Mouse (Mus musculus) retina, postnatal 7 days (tissue): ENCODE measurements around the gene Hsf4.
"Not testable (repeated sequence)": the region's sequence is repeated elsewhere in the genome, so short reads cannot be mapped to it uniquely, and the experiment has no call there.

ENCODE experiments used
- DNase-seq: peaks from one replicate; pipeline ENCODE4 v3.0.0-alpha.2; 2012; ENCODE audit warnings: low read depth, low spot score

Gene Hsf4

DNA sequence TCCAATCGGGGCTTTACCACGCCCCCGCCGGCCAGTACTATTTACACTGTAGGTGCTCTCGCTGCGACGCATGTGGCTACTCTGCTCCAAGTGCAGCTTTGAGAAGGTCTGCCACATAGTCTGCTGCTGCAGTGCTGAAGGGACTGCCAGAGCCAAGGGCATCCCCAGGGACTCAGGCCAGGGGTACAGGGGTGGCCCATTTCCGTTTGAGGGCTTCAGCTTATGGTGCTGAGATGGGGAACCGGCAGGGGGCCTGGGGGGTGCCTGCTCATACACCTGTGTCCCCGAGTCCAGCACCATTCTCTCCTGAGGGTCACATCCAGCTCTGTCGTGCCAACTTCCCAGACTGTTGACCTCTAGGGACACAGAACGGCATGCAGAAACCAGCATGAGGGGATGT lies 15.9 kb downstream of the Hsf4 start:
- no peak for DNase-seq

- DNase-seq: no peak
These were observed 17.3 kb downstream of the Hsf4 start for GRCm38 (mm10) chr8:105286907-105287306.

DNA sequence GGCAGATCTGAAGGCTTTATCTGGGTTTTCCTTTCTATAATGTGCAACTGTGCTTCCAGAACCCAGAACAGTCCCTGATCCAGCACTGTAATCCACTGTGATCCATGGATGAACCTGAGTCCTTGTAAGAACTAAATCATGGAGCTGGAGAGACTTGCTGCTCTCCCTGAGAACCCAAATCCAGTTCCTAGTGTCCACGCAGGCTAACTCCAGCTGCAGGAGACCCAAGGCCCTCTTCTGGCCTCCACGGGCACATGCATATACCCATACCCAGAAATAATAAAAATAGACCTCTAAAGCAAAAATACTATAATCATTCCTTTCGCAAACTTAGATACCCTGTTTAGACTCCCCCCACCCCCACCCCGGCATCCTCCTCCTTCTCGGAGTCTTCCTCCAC lies 18.6 kb downstream of the Hsf4 start:
- DNase-seq: no peak

DNA sequence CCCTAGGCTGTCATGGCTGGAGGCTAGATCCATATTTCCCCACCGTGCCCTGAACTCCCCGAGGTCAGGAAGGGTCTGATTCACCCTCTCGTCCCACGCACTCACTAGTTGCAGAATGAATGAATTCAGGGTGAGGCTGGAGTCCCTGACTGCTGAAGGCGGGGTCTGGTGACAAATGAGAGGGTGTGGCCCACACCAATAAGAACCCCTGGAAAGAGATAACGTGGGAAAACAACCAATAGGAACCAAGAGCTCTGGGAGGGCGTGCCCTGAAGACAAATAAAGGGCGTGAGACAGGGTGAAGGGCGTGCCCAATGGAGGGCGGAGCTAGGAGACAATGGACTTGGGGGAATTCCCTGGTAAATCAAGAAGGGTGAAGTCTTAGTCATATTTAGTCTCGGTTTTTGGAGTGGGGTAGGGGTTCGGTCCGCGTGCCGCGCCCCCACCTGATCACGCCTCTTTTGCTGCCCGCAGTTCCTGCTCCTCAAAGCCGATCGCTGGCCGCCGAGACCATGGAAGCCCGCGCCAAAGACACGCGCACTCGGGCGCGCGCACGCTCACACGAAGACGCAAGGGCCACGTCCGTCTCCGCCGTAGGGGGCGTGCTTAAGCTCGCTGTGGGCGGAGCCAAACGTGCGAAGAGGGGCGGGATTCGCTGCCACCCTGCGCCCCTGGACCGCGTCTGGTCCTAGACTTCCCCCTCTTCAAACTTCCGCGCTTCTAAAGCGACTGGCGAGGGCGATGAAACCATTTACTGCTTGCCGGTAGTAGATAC lies 19.5 kb downstream of the Hsf4 start:
- DNase-seq: peak; percentile 94

DNA sequence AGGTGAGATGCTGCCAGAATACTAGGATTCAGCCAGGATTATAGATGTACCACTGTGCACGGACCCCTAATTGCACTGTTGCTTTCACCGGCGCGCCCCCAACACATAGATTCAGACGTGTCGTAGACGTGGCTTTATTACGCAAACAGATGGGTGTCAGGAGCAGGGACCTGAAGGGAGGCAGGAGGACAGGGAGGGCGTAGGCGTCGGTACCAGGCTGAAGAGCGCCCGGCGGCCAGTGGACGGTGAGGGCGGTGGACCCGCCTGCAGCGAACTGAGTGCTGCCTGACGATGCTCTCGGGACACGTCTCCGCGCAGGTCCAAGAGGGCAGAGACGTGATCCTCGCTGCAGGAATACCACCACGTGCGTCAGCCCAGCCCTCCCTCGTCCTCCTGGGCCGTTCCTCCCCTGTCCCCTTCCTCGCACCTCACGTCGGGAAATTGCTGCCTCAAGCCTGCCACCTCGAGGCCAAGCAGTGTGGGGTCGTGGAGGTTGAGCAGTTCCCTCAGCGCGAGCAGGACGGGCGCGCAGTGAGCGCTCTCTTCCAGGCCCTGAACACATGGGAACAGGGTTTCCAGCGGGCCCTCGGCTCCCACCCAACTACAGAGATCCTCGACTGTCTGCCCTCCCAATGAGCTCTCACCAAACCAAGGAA lies 20.3 kb downstream of the Hsf4 start, which contains the start of gene 4931428F04Rik:
Gene 4931428F04Rik, minus strand, starts transcription at position 60 of the 656 bp plus-strand sequence.
- no peak for DNase-seq

DNA sequence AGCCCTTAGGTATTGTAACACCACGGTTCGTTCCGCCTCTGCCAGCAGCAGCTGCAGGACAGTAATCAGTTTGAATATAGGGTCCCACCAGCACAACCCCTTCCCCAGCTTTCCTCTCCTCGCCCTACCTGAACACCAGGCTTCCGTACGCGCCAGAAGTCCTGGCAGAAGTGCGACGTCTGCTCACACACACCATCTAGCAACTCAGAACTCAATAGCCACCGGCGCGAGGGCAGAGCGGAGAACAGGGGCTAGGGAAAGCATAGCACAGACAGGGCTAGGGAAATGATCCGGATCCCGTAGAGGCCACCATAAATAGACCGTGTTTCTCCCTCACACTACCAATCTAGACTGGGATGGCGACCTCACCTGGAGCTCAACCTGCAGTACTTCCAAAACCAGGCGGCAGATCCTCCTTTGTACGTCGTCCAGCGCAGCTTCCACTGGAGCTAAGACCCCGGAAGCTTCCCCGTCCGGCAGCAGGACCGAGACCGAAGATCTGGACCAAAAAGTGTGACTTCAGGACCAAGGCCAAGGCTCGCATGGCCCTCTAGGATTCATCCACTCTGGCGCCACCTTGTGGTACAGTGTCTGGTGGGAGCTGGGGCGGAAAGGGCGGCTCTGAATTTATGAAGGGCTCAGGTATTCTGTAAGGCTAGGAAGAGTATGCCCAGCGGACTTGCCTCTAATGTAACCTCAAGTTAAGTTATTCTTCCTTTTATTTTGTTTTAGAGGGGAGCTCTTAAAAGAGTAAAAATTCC lies 21.1 kb downstream of the Hsf4 start:
- DNase-seq: peak; percentile 80

- DNase-seq: not testable (repeated sequence)
These were observed 21.8 kb downstream of the Hsf4 start for GRCm38 (mm10) chr8:105291364-105291763.

DNA sequence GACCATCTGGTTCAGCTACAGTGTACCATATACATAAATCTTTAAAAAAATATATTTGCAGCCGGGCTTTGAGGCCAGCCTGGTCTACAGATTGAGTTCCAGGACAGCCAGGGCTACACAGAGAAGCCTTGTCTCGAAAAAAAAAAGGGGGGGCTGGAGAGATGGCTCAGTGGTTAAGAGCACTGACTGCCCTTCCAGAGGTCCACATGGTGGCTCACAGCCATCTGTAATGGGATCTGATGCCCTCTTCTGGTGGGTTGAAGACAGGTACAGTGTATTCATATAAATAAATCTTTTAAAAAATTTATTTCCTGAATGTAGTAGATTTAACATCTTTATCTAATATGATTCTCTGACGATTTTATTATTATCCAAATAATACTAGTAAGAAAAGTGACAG lies 22.2 kb downstream of the Hsf4 start:
- DNase-seq: not testable (repeated sequence)

- DNase-seq: no peak
These were observed 22.9 kb downstream of the Hsf4 start for GRCm38 (mm10) chr8:105292471-105292870.

- DNase-seq: no peak
These were observed 23.8 kb downstream of the Hsf4 start for GRCm38 (mm10) chr8:105293405-105293804.

- no peak for DNase-seq
These were observed 25.2 kb downstream of the Hsf4 start for GRCm38 (mm10) chr8:105294776-105295175.

- DNase-seq: no peak
These were observed 25.7 kb downstream of the Hsf4 start for GRCm38 (mm10) chr8:105295256-105295655.

DNA sequence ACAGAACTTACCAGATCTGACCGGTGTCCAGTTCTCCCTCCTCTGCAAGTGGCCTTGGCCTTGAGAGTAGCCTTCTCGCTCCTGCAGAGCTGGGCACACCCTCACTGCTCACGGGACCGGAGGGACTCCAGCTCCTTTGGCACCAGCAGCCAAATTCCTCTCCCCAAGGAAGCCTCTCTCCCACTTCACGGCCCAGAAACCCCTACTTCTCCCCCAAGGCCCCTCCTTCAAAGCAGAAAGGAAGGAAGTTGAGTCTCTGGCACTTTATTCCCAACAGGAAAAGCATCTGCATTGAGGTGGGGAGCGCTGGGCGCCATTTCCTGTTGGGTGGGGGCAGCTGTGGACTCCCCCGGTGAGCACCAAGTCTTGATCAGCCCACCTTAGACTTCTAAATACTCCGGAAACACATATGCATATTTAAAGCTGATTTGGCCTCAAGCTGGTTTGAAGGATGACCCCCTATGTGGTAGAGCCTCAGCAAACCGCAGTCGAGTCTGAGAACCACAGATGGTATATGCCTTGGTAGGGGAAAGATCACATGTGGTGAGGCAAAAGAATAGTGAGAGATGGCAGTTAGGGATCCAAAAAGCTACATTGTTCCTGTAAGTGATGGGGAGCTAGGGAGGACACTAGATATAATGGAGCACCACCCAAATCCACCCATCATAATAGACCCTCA lies 26.4 kb downstream of the Hsf4 start, which contains the start of gene Exoc3l:
Gene Exoc3l, minus strand, starts transcription at position 207 of the 679 bp plus-strand sequence.
- DNase-seq: no peak

DNA sequence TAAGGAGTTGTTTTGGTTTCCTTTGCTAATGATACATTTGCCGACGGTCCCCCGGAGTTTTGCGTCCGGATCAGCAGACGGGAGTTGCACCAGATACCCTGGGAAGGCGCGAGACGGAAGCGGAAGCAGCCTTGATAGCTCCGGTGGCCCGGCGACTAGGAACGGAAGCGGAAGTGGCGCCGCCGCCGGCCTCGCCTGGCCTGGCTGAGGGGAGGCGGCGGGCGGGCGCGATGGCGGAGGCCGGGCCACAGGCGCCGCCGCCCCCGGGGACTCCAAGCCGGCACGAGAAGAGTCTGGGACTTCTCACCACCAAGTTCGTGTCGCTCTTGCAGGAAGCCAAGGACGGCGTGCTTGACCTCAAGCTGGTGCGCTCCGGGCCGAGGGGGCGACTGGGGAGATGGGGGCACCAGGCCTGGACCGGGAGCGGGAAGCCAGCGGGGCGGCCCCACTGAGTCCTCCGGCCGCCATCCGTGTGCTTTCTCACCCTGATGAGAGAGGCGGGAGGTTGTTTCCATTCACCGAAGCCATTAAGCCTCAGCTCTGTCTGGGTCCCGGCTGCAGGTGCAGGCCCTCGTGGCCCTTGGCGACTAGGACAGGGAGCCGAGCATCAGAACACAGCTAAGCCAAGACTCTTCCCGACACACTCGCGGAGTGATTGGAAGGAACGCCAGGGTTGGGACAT lies 28.1 kb downstream of the Hsf4 start, which contains the start of gene E2f4:
Gene E2f4, plus strand, starts transcription at position 153 of the 682 bp plus-strand sequence.
- peak; percentile 80 for DNase-seq

- no peak for DNase-seq
These were observed 29.0 kb downstream of the Hsf4 start for GRCm38 (mm10) chr8:105298351-105299252.

GRCm38 (mm10) chr8:105299962-105300361 lies 30.4 kb downstream of the Hsf4 start:
- no peak for DNase-seq

DNA sequence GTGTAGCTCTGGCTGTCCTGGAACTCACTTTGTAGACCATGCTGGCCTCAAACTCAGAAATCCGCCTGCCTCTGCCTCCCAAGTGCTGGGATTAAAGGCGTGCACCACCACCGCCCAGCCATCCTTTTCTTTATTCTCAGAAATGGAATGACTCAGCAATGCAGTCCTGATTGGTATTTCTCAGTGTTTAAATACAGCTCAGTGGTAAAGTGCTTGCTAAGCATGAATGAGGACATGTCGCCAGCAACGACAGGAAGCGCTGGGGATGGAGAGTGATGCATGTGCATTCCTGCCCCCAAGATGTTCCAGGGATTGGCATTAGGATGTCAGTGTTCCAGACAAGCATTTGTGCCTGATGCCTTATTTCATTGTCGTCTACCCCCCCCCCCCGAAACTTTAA lies 33.8 kb downstream of the Hsf4 start:
- no peak for DNase-seq

DNA sequence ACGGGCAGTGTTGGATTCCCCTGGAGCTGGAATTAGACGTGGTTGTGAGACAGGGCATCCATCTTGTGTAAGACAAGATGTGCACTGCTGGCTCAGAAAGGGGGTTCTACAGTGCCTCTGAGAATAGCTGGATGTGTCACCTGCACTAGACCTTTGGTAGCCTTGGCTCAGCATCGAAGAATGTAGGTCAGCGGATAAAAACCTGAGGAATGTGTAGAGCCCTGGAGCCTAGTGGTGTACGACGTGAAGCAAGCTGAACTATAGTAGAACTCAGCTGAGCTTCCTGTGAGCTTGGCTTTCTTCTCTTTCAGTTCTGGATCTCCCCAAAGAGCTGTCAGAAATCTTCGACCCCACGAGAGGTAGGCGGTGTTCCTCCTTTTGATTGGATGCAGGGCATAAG lies 34.3 kb downstream of the Hsf4 start:
- DNase-seq: no peak

DNA sequence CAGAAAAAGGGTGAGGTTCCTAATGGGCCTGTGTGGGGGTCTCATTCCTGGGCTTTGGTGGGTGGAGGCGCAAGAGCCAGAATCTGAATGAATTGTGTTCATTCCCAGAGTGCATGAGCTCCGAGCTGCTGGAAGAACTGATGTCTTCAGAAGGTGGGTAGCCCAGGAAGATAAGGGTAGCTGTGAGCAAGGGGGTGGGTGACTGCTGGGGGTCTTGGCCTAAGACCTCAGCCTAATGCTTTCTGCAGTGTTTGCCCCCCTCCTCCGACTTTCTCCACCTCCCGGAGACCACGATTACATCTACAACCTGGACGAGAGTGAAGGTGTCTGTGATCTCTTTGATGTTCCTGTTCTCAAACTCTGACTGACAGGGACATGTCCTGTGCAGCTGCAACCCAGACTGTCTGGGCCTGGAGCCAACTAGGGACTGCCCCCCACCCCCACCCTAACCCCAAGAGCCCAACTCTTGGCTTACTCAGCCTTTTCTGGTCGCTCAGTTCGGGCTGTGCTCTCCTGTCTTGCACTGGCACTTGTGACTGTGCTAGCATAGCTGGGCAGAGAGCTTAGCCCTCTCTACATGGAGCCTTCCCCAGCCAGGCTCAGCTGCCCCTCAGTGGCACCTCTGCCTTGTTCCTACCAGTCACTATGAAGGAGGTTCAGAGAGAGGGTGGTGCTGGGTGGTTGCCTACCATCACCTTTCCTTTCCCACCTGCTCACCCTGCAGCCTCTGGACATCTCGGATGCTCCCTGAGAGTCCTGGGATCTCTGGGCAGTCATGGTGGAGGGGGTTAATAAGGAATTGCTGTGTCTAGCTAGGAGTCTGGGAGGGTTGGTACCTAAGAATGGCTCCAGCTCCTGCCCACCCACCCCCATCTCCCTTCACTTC lies 35.0 kb downstream of the Hsf4 start:
- DNase-seq: no peak
